Mouse (Mus musculus): ENCODE results near the gene Agxt. TPM values are rescaled to one million over a fixed set of nuclear protein-coding genes. Genes with fewer than 3 reads are reported as not detected.

The Agxt gene
- polyA plus RNA-seq, 2 experiments: not detected

DNA sequence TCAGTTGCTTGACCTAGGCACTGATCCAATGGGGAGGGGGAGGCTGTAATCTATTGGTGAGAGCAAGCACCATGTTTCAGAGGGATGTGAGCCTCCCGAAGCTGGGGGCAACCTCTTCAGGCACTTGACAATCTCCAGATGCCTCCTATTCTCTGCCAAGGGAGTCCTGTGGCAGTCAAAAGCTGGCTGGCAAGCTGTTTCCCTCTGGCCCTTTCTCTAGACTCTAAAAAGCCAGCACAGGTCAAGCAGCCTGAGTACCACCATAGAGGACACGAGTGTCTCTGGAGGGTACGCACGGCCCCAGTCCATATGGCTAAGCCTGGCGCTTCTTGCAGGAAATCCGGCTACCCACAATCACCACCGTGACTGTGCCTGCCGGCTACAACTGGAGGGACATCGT lies 9.1 kb downstream of the Agxt start:
- Histone ChIP-seq H3K27ac (replicated peaks; ENCODE audit: low read depth, low read length) (no peak overlapping the region), H3K36me3 (ENCODE audit: control insufficient read depth, insufficient read depth, low read length) (no peaks in the 10 kb centered on the region), H3K4me2 (replicated peaks; ENCODE audit: low read depth, low read length, severe bottlenecking) (no peak overlapping the region), H3K9me3 (ENCODE audit: control insufficient read depth, low read length) (no peaks in the 10 kb centered on the region), H3K9ac (ENCODE audit: low read depth, low read length, severe bottlenecking) (no peak overlapping the region), H3K27me3 (ENCODE audit: control insufficient read depth, insufficient read depth, low read length) (no peaks in the 10 kb centered on the region), H3K4me1 (ENCODE audit: control insufficient read depth, insufficient read depth, low read length) (no peaks in the 10 kb centered on the region), H3K4me3 (replicated peaks; ENCODE audit: low read length) (no peak overlapping the region)
- TF ChIP-seq POLR2A (IDR thresholded peaks at IDR 0.05; ENCODE audit: borderline replicate concordance, extremely low read depth, insufficient read depth, insufficient read length): no peak
- 77% methylated on average over 9 of the region's 9 CpGs for WGBS
- ATAC-seq (ENCODE audit: low FRiP score, low read depth) (no peak), DNase-seq (ENCODE audit: low spot score) (no peak)

DNA sequence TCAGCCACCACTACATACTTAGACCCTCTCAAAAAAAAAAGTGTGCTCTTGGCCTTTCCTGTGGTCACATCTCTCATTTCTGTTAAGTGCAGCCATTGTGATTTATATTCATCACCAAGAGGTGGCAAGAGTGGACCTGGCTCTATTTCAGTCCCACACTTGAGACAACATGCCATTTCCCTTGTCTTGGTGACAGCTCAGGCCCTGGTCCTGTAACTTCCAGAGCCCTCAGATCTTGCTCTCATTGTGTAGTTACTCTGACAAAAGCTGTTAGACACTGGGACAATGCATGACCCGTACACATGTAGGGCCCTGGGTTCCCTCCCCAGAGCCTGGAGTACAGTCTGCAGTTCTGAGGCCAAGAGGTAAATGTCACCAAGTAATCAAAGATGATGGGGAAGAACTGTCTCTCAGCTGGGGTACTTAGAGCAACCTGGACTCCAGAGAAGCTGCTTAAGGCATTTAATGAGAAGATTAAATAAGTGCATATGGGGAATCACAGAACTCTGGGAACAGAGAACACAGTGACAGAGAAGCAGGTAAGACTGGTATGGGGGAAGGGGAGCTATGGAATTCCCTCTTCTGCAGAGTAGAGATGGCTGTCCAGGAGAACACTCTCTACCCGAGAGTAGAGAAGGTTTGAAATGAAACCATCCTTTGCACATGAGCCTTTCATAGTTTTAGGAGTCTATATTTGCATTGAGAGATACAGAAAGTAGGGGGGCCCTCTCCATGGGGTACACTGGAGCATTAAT lies 16.0 kb downstream of the Agxt start:
- H3K27ac ChIP-seq (replicated peaks; ENCODE audit: low read depth, low read length): no peak overlapping the region
- no peak for DNase-seq (ENCODE audit: low spot score)
- no peak overlapping the region for H3K4me3 ChIP-seq (replicated peaks; ENCODE audit: low read length)
- ATAC-seq (ENCODE audit: low FRiP score, low read depth): no peak
- H3K4me2 ChIP-seq (replicated peaks; ENCODE audit: low read depth, low read length, severe bottlenecking): no peak overlapping the region
- H3K9ac ChIP-seq (ENCODE audit: low read depth, low read length, severe bottlenecking): no peak overlapping the region
- H3K36me3 ChIP-seq (ENCODE audit: control insufficient read depth, insufficient read depth, low read length): no peaks in the 10 kb centered on the region
- H3K9me3 ChIP-seq (ENCODE audit: control insufficient read depth, low read length): no peaks in the 10 kb centered on the region
- WGBS: 58% methylated on average over 2 of the region's 2 CpGs
- H3K4me1 ChIP-seq (ENCODE audit: control insufficient read depth, insufficient read depth, low read length): no peaks in the 10 kb centered on the region
- H3K27me3 ChIP-seq (ENCODE audit: control insufficient read depth, insufficient read depth, low read length): no peaks in the 10 kb centered on the region
- no peak for TF ChIP-seq POLR2A (IDR thresholded peaks at IDR 0.05; ENCODE audit: borderline replicate concordance, extremely low read depth, insufficient read depth, insufficient read length)

DNA sequence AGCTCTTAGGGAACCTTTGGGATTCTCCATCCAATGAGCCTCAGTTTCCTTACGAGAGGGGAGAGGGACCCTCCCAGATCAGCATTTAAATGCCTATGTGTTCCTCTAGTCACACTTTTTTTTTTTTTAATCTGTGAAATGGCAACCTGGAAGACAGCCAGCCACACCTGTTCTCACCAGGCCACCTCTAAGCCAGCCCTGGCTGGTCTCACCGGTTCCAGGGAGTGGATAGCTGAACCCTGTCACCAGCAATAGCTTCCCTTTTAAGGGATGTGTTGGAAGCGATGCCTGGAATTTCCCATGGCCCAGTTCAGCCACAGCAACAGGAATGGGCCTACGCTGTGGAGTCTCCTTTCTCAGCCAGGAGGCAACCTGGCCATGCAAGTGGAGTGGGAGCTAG lies 22.5 kb downstream of the Agxt start:
- Histone ChIP-seq H3K27me3 (ENCODE audit: control insufficient read depth, insufficient read depth, low read length) (no peaks in the 10 kb centered on the region), H3K4me1 (ENCODE audit: control insufficient read depth, insufficient read depth, low read length) (no peaks in the 10 kb centered on the region), H3K27ac (replicated peaks; ENCODE audit: low read depth, low read length) (no peak overlapping the region), H3K4me2 (replicated peaks; ENCODE audit: low read depth, low read length, severe bottlenecking) (no peak overlapping the region), H3K36me3 (ENCODE audit: control insufficient read depth, insufficient read depth, low read length) (no peaks in the 10 kb centered on the region), H3K9ac (ENCODE audit: low read depth, low read length, severe bottlenecking) (no peak overlapping the region), H3K4me3 (replicated peaks; ENCODE audit: low read length) (no peak overlapping the region), H3K9me3 (ENCODE audit: control insufficient read depth, low read length) (no peaks in the 10 kb centered on the region)
- ATAC-seq (ENCODE audit: low FRiP score, low read depth): no peak
- no peak for TF ChIP-seq POLR2A (IDR thresholded peaks at IDR 0.05; ENCODE audit: borderline replicate concordance, extremely low read depth, insufficient read depth, insufficient read length)
- 63% methylated on average over 4 of the region's 4 CpGs for WGBS
- no peak for DNase-seq (ENCODE audit: low spot score)

DNA sequence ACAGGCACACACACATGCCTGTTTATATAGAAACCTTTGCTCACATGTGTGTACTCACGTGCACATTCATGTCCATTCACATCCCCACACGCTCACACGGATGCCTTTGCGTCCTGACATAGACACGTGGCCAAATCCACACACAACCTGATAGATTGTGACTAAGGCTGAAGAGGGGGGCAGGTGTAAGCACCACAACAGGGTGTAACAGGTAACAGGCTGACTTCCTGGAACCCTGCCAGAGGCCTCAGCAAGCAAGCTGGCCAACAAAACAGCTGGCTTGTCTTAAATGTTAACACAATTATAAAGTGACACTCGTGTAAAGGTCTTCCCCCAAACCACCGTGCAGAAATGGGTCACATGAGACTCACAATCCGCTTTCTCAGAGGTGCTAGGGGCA lies 23.9 kb downstream of the Agxt start:
- no peak overlapping the region for H3K4me2 ChIP-seq (replicated peaks; ENCODE audit: low read depth, low read length, severe bottlenecking)
- no peaks in the 10 kb centered on the region for H3K4me1 ChIP-seq (ENCODE audit: control insufficient read depth, insufficient read depth, low read length)
- H3K9me3 ChIP-seq (ENCODE audit: control insufficient read depth, low read length): no peaks in the 10 kb centered on the region
- no peak overlapping the region for H3K4me3 ChIP-seq (replicated peaks; ENCODE audit: low read length)
- ATAC-seq (ENCODE audit: low FRiP score, low read depth) (no peak), DNase-seq (ENCODE audit: low spot score) (no peak)
- TF ChIP-seq POLR2A (IDR thresholded peaks at IDR 0.05; ENCODE audit: borderline replicate concordance, extremely low read depth, insufficient read depth, insufficient read length): no peak
- H3K9ac ChIP-seq (ENCODE audit: low read depth, low read length, severe bottlenecking): no peak overlapping the region
- no peaks in the 10 kb centered on the region for H3K27me3 ChIP-seq (ENCODE audit: control insufficient read depth, insufficient read depth, low read length)
- H3K36me3 ChIP-seq (ENCODE audit: control insufficient read depth, insufficient read depth, low read length): no peaks in the 10 kb centered on the region
- 67% methylated on average over 8 of the region's 8 CpGs for WGBS
- H3K27ac ChIP-seq (replicated peaks; ENCODE audit: low read depth, low read length): no peak overlapping the region

DNA sequence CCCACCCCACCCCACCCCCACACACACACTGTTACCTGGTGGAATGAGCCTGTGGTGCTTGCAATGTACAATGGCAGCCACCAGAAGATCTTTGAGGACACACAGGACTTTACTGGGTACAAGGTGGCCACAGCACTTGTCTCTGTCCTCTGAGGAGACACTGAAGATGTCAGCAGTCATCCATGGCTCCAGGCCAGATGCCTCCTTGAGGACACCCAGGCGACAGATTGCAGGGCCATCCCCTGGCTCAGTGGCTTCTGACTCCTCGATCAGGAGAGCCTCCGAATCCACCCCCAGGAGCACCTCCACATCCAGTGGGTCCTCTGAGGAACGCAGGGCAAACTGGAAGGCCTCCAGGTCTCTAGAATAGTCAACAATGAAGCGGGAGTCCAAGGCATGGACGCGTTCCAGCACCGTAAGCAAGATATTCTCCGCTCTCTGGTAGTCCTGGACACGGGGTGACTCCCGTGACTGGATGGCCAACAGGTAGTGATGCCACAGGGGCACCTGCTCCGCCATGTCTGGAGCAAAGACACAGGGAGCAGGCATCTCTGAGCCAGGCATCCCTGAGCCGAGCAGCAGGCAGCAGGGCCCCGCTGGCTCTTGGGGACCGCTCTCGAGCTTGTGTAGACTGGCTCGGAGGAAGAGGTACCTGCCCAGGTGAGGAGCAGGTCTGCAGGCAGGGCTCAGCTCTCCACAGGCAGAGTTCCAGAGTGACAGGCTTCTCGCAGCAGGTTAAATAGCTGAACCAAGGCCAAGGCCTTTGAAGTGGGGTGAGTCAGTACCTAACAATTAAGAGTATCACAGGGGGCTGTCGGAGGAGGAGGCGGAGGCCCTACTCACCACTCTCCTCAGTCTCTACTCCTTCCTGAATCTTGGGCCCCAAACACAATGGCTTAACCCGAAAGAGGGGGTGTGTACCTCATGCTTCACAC lies 24.8 kb downstream of the Agxt start:
- Histone ChIP-seq H3K4me3 (replicated peaks; ENCODE audit: low read length) (no peak overlapping the region), H3K36me3 (ENCODE audit: control insufficient read depth, insufficient read depth, low read length) (no peaks in the 10 kb centered on the region), H3K4me2 (replicated peaks; ENCODE audit: low read depth, low read length, severe bottlenecking) (no peak overlapping the region), H3K9me3 (ENCODE audit: control insufficient read depth, low read length) (no peaks in the 10 kb centered on the region), H3K4me1 (ENCODE audit: control insufficient read depth, insufficient read depth, low read length) (no peaks in the 10 kb centered on the region), H3K27me3 (ENCODE audit: control insufficient read depth, insufficient read depth, low read length) (no peaks in the 10 kb centered on the region), H3K9ac (ENCODE audit: low read depth, low read length, severe bottlenecking) (no peak overlapping the region), H3K27ac (replicated peaks; ENCODE audit: low read depth, low read length) (no peak overlapping the region)
- TF ChIP-seq POLR2A (IDR thresholded peaks at IDR 0.05; ENCODE audit: borderline replicate concordance, extremely low read depth, insufficient read depth, insufficient read length): no peak
- WGBS: 76% methylated on average over 21 of the region's 21 CpGs
- ATAC-seq (ENCODE audit: low FRiP score, low read depth) (no peak), DNase-seq (ENCODE audit: low spot score) (no peak)

All from limb, embryonic 14.5 days (tissue).